Mouse (Mus musculus) stomach, adult 2 months (tissue): Measurements from ENCODE around the gene 4930548H24Rik. TPM values are rescaled to one million over a fixed set of nuclear protein-coding genes. Genes with fewer than 3 reads are reported as not detected.

ENCODE experiments used
- polyA plus RNA-seq: library from polyadenylated mRNA; depleted of rRNA; stranded (reverse); fragments of >200 nt; gene quantifications from 2 replicates; pipeline ENCODE4 v1.2.3, GENCODE M21; 2012; rRNA removed

4930548H24Rik gene
- polyA plus RNA-seq: not detected in 2 replicates

GRCm38 (mm10) chr5:31485440-31485839 is at the start of gene 4930548H24Rik:
Gene 4930548H24Rik (plus strand): TSS chr5:31485740.

GRCm38 (mm10) chr5:31451878-31452561 is 33.5 kb upstream of the 4930548H24Rik start, which contains the start of gene Zfp512:
Gene Zfp512 (plus strand): TSS chr5:31452431.

GRCm38 (mm10) chr5:31494513-31495297 is 9.2 kb downstream of the 4930548H24Rik start, which contains the start of gene Gpn1:
Gene Gpn1 (plus strand): TSS chr5:31494741.

GRCm38 (mm10) chr5:31526354-31527116 is 41.0 kb downstream of the 4930548H24Rik start, which contains the start of gene Slc4a1ap:
Gene Slc4a1ap (plus strand): TSS chr5:31526995.

GRCm38 (mm10) chr5:31527707-31528106 is 42.2 kb downstream of the 4930548H24Rik start, which contains the start of gene Supt7l:
Gene Supt7l (minus strand): TSS chr5:31527807.

Other genes starting within 250 kb of the 4930548H24Rik start
- gene Nrbp1, start 244.9 kb upstream of the 4930548H24Rik start, polyA plus RNA-seq: 121 and 134 TPM in 2 replicates
- 0.13 TPM in 1 of 2 replicates, not detected in the other for gene Gm9970, start 244.5 kb upstream of the 4930548H24Rik start, polyA plus RNA-seq
- gene Krtcap3, start 234.0 kb upstream of the 4930548H24Rik start, polyA plus RNA-seq: 113 and 161 TPM in 2 replicates
- 11.9 and 14.9 TPM in 2 replicates for gene Ift172, start 194.6 kb upstream of the 4930548H24Rik start, polyA plus RNA-seq
- gene Fndc4, start 189.7 kb upstream of the 4930548H24Rik start, polyA plus RNA-seq: 6.3 and 7.4 TPM in 2 replicates
- gene Gckr, start 188.3 kb upstream of the 4930548H24Rik start, polyA plus RNA-seq: not detected in 2 replicates
- 2.3 and 3.3 TPM in 2 replicates for gene Zfp512, start 33.3 kb upstream of the 4930548H24Rik start, polyA plus RNA-seq
- 5.8 and 10.8 TPM in 2 replicates for gene Gpn1, start 9.0 kb downstream of the 4930548H24Rik start, polyA plus RNA-seq
- 4.0 and 6.3 TPM in 2 replicates for gene Slc4a1ap, start 41.3 kb downstream of the 4930548H24Rik start, polyA plus RNA-seq
- 3.0 and 3.2 TPM in 2 replicates for gene Supt7l, start 42.1 kb downstream of the 4930548H24Rik start, polyA plus RNA-seq
- 2.7 TPM in 2 replicates for gene Mrpl33, start 111.2 kb downstream of the 4930548H24Rik start, polyA plus RNA-seq
- 1.9 and 2.1 TPM in 2 replicates for gene Rbks, start 211.9 kb downstream of the 4930548H24Rik start, polyA plus RNA-seq
- gene Babam2, start 211.9 kb downstream of the 4930548H24Rik start, polyA plus RNA-seq: 9.4 and 11.0 TPM in 2 replicates